Mouse (Mus musculus) cerebellum, adult 18-20 months (tissue): ENCODE data around the gene Adcy9.

Experiments used
- DNase-seq, 2 experiments: peaks; one replicate each; pipeline ENCODE4 v3.0.0; 2021

The Adcy9 gene

GRCm38 (mm10) chr16:4418776-4419545 lies 1.3 kb downstream of the Adcy9 start:
- DNase-seq, result peak in 1 of 2 experiments; percentile 42

DNA sequence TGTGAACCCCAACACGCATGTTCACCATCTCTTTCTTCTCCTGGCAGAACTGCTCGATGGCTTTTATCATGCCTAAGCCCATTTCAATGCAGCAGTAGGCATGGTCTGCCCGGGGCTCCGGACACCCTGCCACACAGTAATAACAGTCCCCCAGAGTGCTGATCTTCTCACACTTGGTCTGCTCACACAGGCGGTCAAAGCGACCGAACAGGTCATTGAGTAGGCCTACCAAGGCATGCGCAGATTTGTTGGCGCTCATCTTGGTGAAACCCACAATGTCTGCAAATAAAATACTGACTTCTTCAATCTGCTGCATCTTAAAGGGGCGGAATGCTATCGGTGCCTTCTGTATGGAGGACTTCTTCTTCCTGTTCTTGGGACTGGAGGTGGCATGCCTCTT lies 2.2 kb downstream of the Adcy9 start:
- no peak for DNase-seq

DNA sequence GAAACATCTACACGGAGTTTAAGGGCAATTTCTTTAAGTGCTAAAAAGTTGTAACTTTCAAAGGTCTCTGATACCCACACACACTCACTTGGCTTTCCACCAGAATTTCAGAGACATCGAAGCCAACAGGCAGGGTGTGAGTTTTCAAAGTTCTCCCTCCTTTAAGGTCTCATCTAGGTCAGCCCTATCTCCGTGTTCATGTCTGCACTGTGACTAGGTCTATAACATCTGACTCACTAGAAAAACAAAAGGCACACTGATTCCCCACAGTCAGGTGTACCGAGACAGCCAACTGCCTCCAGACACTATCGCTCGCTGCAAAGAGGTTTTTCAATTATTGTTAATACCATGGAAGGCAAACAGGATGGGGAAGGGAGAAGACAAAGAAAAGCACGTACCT lies 2.8 kb downstream of the Adcy9 start:
- no peak for DNase-seq

- peak in 1 of 2 experiments; percentile 40 for DNase-seq
Measured at GRCm38 (mm10) chr16:4414881-4415585, 5.3 kb downstream of the Adcy9 start.

- no peak for DNase-seq
Measured at GRCm38 (mm10) chr16:4413988-4414880, 6.1 kb downstream of the Adcy9 start.

- DNase-seq, result no peak
Measured at GRCm38 (mm10) chr16:4413301-4413700, 7.0 kb downstream of the Adcy9 start.

DNA sequence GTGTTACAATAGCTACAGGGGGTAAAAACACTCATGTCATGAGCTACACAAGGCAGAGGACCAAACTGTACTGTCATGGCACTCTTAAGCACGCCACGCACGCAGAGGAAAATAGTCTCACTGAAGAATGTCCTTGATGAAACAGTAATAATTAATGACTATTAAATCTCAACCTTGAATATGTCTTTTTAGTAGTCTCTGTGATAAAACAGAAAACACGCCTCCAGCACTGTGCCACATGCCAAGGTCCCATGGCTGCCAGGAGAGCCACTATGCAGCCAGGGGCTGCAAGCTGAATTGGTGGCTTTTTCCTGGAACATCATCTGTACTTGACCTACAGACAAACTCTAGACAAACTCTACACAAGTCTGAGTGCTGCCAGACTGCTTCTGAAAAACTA lies 8.0 kb downstream of the Adcy9 start:
- DNase-seq, result no peak

DNA sequence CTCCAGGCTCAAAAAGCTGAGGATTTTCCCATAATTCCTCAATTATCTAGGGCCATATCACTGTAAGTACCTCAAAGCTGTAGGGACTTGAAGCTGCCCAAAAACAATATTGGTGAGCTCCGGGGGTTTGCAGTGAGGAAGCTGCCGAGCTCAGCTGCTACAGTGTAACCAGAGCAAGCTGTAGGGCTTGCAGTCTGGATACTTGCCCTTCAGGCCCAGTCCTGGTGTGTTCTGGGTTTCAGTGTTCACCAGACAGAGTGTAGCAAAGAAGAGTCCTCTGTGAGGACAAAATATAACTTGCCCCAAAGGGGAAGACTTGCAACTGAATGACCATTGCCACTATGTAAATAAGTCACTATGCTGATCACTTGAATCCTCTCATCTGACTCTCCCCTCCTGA lies 9.0 kb downstream of the Adcy9 start:
- DNase-seq, result no peak

GRCm38 (mm10) chr16:4407536-4407935 lies 12.8 kb downstream of the Adcy9 start:
- DNase-seq, result no peak

DNA sequence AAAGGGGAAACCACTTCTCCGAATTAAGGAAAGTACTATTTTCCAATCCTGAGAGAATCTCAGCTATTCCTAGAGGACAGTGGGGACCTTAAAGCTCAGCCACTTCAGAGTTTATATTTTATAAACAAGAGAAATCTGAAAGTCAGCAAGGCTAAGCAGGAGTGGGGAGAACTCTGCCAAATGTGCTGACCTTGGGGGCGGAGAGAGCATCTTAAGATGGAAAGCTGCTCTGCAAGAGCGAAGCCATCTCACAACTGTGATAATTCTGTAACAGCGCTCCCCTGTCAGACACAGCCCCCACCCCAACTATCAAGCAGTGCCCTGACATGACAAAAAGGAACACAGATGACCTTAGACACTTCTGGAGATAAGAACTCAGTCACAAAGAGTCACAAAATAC lies 13.6 kb downstream of the Adcy9 start:
- DNase-seq, result no peak

- no peak for DNase-seq
Measured at GRCm38 (mm10) chr16:4406047-4406586, 14.2 kb downstream of the Adcy9 start.

DNA sequence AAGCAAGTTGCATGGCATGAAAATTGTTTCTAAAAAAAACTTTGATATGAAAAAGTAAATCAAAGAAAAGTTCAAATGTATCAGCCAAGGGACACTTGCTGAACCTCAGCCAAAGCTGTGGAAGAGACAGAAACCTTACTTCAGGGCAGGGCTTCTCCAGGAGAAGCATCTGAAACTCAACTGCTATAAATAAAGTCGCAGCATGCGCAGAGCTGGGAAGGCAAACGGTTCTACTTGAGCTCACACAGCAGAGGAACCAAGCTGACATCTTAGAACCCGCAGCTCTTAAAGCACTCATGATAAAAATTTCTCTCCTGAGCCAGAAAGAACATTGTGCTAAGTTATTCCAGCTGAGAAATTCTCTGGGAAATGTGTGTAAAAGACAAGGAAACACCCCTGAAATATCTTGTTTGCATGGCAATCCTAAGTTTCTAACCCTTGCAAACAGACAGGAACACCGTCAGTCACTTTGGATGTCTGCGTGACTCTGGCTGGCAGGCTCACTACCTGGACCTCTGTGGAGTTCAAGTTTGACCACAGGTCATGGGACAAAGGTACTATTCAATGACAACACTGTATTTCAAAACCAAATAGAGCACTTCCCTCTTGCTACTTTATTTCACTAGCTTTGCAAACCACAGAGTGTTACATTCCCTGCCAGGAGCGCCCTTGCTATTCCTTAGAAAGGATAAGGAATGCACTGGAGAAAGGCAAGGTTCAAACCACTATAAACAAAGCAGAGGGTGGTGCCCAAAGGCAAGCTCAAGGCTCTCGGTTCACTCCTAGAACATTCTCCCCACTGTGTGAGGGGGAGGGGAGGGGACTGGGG lies 15.2 kb downstream of the Adcy9 start:
- DNase-seq, result no peak

DNA sequence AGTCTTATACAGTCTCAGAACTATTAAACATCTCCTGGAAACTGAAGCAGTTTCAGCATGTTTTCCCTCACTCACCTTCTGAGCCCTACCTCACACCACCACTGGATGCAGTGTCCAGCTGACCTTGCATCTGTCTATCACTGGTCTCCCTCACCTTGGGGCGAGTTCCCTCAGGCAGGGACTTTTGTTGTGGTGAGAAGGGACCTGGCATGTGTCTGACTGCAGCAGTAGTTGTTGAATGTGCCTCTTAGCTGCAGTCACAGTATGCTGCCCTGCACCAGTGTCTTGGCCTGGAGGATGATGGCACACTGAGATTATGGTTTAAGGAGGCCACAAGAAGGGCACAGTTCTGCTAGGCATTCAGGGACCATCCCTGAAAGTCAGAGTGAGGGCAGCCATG lies 19.2 kb downstream of the Adcy9 start:
- no peak for DNase-seq

DNA sequence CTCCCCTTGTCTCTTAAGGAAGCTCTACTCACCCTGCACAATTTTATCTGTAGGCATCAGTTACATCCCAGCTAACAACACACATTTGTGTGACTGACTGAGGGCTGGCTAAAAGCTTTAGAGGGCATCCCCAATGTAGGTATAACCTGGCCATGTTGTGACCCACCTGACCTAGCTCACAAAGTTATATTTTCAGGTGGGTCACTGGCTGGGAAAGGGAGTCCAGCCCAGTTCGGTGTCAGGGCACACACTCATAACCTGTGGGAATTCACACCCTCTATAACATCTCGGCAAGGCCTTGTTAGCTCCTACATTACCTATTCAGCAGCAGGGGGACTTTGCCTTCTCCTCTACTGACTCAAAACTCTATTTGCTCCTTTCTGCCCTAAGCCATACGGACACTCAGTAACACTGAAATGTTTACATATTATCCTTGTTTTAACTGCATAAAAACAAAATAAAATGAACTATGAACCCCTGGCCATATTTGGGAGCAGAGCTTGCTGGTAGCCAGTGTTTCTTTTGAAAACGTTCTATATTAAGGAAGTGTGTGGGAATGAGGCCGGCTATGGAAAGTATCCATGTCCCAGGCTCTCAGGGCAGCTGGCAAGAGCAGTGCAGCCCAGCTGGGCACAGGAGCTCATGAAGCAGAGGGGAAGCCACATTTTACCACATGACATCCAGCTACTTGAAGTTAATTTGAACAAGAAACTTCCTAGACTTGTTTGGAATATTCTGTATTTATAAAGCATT lies 20.7 kb downstream of the Adcy9 start:
- peak in 1 of 2 experiments; percentile 33 for DNase-seq

GRCm38 (mm10) chr16:4398782-4399181 lies 21.5 kb downstream of the Adcy9 start:
- DNase-seq, result no peak

- no peak for DNase-seq
Measured at GRCm38 (mm10) chr16:4397636-4398035, 22.7 kb downstream of the Adcy9 start.

DNA sequence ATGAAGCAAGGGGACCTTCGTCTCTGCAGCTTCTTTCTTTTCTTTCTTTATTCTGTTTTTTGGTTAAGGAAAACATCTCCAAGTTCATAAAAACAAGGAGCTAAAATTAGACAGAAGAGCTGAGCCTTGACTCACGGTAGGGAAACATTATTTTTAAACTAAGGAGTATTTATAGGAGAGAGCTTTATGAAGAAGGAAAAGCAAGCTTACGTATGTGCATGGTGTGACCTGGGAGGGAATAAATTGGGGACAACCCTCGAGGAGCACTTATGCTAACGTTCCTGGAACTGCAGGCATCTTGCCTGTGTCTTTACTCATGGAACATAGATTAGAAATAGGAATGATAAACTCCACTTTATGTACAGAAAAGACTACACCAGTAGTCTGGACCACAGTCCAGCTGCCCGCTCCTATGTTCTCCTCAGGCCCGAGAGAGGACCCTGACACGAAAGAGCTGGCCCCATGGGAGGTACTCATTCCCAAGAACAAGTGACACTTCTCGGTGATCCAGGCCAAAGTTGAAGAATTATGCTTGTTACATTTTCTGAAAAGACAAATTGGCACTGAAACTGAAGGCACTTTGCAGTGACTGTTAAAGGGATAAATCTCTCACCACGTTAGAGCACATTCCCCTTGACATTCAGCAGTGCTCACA lies 24.5 kb downstream of the Adcy9 start:
- no peak for DNase-seq

DNA sequence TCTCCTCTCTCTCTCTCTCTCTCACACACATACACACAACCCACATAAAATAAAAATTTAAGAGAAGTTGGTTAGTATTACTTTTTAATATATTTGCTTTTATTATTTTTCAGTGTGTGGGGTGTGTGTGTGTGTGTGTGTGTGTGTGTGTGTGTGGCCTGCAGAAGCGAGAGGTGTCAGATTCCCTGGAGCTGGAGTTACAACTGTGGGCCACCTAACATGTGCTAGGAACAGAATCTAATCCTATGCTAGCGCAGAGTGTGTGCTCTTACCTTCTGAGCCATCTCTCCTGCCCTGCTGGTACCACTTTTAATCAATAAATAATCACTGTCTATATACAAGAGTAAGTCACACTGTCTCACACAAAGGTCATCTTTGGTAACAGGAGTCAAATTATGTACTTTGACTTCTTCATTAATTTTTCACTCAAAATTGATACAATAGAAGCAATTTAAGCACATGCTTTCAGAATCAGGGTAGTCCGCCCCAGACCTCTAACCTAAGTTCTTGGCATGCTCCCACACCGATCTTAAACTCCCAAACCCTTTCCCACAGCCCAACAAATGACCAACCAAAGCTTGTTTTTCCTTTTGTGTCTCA lies 25.2 kb downstream of the Adcy9 start:
- no peak for DNase-seq

GRCm38 (mm10) chr16:4383473-4384038 lies 36.7 kb downstream of the Adcy9 start:
- DNase-seq, result no peak

DNA sequence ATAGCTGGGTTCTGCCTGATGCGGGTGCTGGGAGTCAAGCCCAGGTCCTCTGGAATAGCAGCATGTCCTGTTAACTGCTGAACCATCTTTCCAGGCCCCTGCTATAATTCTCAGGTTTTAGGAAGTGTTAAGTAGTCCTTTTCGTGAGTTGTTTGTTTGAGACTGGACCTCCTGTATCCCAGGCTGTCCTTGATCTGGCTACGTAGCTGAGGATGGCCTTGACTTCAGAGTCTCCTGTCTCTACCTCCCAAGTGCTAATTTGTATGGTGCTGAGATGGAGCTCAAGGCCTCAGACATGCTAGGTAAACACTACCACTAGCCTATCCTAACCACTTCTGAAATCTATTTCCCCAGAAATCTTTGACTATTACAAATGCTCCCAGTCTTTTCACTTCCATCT lies 37.9 kb downstream of the Adcy9 start:
- DNase-seq, result no peak
